Mouse (Mus musculus): ENCODE data around the gene Pold4. TPM values are rescaled to one million over a fixed set of nuclear protein-coding genes. Genes with fewer than 3 reads are reported as not detected.

The Pold4 gene
- polyA plus RNA-seq, 1 experiment from 2014 or later, result 87.8 TPM

DNA sequence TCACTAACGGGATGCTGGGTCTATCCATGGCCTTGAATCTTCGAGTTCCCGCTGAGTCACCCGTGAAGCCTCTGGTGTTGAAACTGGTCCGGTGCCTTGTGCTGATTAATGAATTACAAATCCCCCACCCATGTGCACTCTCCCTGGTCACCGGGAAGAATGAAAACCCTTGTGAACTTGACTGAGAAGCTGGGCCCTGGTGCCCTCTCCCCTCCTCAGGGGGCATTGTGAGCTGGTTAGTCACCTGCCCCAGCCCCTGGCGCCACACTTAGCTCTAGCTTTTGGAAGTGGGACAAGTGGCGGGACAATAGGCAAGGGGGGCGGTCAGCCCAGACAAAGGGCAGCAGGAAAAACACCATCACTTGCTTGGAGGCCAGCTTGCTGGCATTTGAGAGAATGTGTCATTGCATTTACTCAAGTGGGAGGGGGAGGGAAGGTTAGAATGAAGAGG, 18.1 kb upstream of the Pold4 start:
- peak overlapping the region; percentile 98 for H3K4me2 ChIP-seq (replicated peaks; ENCODE audit: low read depth)
- no peaks in the 10 kb centered on the region for H3K27me3 ChIP-seq (replicated peaks; ENCODE audit: control insufficient read depth, insufficient read depth, low read length)
- peak overlapping the region; percentile 82; the same call in 1 of the 2 replicates for H3K27ac ChIP-seq (ENCODE audit: low read depth, low read length)
- no peaks in the 10 kb centered on the region for H3K9me3 ChIP-seq (ENCODE audit: control insufficient read depth)
- no peaks in the 10 kb centered on the region for H3K36me3 ChIP-seq (ENCODE audit: control insufficient read depth, insufficient read depth)
- 9% methylated on average over 9 of the region's 9 CpGs for WGBS
- peak overlapping the region; percentile 75 for H3K4me3 ChIP-seq (ENCODE audit: low read depth, low read length)
- ATAC-seq, result 0 out of 2 replicates have a peak, but pooled peaks have one; percentile 12
- H3K4me1 ChIP-seq (replicated peaks; ENCODE audit: control insufficient read depth, insufficient read depth, low read length), result peaks cover 3% of the 10 kb centered on the region; the same call in 1 of the 2 replicates
- TF ChIP-seq CTCF (IDR thresholded peaks at IDR 0.05; ENCODE audit: low read depth), result no peak
- H3K9ac ChIP-seq (ENCODE audit: low read depth, low read length), result no peak overlapping the region

DNA sequence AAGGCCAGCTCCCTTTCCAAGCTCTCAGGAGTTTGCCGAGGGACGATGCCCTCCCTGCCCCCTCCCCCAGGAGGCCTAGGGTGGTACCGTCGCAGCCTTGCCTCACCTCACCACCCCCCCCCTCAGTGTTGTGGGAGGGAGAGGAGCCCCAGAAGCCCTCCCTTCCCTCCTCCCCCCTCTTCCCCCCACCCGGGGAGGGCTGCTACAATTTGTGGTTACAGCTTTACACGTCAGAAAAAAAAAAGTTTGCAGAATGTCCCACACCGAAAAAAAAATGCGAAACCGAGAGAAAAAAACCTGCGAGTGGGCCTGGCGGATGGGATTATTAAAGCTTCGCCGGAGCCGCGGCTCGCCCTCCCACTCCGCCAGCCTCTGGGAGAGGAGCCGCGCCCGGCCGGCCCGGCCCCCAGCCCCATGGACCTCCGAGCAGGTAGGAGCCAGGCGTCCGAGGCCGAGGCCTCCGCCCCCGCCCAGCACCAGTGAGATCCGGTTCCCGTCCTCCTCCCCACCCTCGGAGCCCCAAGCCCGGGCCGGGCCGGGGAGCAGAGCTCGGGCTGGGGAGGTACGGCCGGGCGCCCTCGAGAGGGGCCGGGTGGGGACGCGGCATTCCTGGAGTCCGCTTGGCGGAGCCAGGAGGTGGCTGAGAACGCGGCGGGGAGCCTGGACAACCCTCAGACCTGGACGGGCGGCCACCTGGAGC, 17.5 kb upstream of the Pold4 start, which contains the start of the genes Clcf1 and AC109138.7:
Gene Clcf1, plus strand, starts transcription at position 168 of the 700 bp plus-strand sequence.
Gene AC109138.7, plus strand, starts transcription at position 287 of the 700 bp plus-strand sequence.
- no peaks in the 10 kb centered on the region for H3K27me3 ChIP-seq (replicated peaks; ENCODE audit: control insufficient read depth, insufficient read depth, low read length)
- peak within 1 kb of the TSS; percentile 91 for H3K9ac ChIP-seq (ENCODE audit: low read depth, low read length)
- no peak for TF ChIP-seq CTCF (IDR thresholded peaks at IDR 0.05; ENCODE audit: low read depth)
- WGBS, result under 1% methylated on average over 41 of the region's 49 CpGs
- no peaks in the 10 kb centered on the region for H3K36me3 ChIP-seq (ENCODE audit: control insufficient read depth, insufficient read depth)
- no peaks in the 10 kb centered on the region for H3K9me3 ChIP-seq (ENCODE audit: control insufficient read depth)
- H3K4me1 ChIP-seq (replicated peaks; ENCODE audit: control insufficient read depth, insufficient read depth, low read length), result peaks cover 3% of the 10 kb centered on the region
- peak; percentile 37; the same call in 1 of the 2 replicates for ATAC-seq
- peak within 1 kb of the TSS; percentile 75 for H3K4me3 ChIP-seq (ENCODE audit: low read depth, low read length)
- H3K4me2 ChIP-seq (replicated peaks; ENCODE audit: low read depth), result peak within 1 kb of the TSS; percentile 98
- peak within 1 kb of the TSS; percentile 82 for H3K27ac ChIP-seq (ENCODE audit: low read depth, low read length)

GRCm38 (mm10) chr19:4214771-4215450, 16.8 kb upstream of the Pold4 start:
- peak overlapping the region; percentile 75 for H3K4me3 ChIP-seq (ENCODE audit: low read depth, low read length)
- H3K27me3 ChIP-seq (replicated peaks; ENCODE audit: control insufficient read depth, insufficient read depth, low read length), result no peaks in the 10 kb centered on the region
- H3K4me1 ChIP-seq (replicated peaks; ENCODE audit: control insufficient read depth, insufficient read depth, low read length), result peaks cover 4% of the 10 kb centered on the region
- no peak for TF ChIP-seq CTCF (IDR thresholded peaks at IDR 0.05; ENCODE audit: low read depth)
- peak; percentile 28 for ATAC-seq
- H3K36me3 ChIP-seq (ENCODE audit: control insufficient read depth, insufficient read depth), result no peaks in the 10 kb centered on the region
- peak overlapping the region; percentile 82 for H3K27ac ChIP-seq (ENCODE audit: low read depth, low read length)
- peak overlapping the region; percentile 91 for H3K9ac ChIP-seq (ENCODE audit: low read depth, low read length)
- H3K4me2 ChIP-seq (replicated peaks; ENCODE audit: low read depth), result peak overlapping the region; percentile 98
- WGBS, result under 1% methylated on average over 55 of the region's 81 CpGs
- no peaks in the 10 kb centered on the region for H3K9me3 ChIP-seq (ENCODE audit: control insufficient read depth)

- Histone ChIP-seq H3K9ac (ENCODE audit: low read depth, low read length) (peak overlapping the region; percentile 91), H3K9me3 (ENCODE audit: control insufficient read depth) (no peaks in the 10 kb centered on the region), H3K4me3 (ENCODE audit: low read depth, low read length) (peak overlapping the region; percentile 75), H3K36me3 (ENCODE audit: control insufficient read depth, insufficient read depth) (no peaks in the 10 kb centered on the region), H3K4me2 (replicated peaks; ENCODE audit: low read depth) (peak overlapping the region; percentile 98), H3K27ac (ENCODE audit: low read depth, low read length) (peak overlapping the region; percentile 82), H3K27me3 (replicated peaks; ENCODE audit: control insufficient read depth, insufficient read depth, low read length) (no peaks in the 10 kb centered on the region), H3K4me1 (replicated peaks; ENCODE audit: control insufficient read depth, insufficient read depth, low read length) (peaks cover 9% of the 10 kb centered on the region)
- TF ChIP-seq CTCF (IDR thresholded peaks at IDR 0.05; ENCODE audit: low read depth), result no peak
- WGBS, result 5% methylated on average over 20 of the region's 21 CpGs
- no peak for ATAC-seq
Measured at GRCm38 (mm10) chr19:4215451-4215840, 16.3 kb upstream of the Pold4 start.

GRCm38 (mm10) chr19:4216041-4216685, 15.5 kb upstream of the Pold4 start:
- Histone ChIP-seq H3K4me2 (replicated peaks; ENCODE audit: low read depth) (peak overlapping the region; percentile 98), H3K4me1 (replicated peaks; ENCODE audit: control insufficient read depth, insufficient read depth, low read length) (peaks cover 14% of the 10 kb centered on the region), H3K9me3 (ENCODE audit: control insufficient read depth) (no peaks in the 10 kb centered on the region), H3K27me3 (replicated peaks; ENCODE audit: control insufficient read depth, insufficient read depth, low read length) (no peaks in the 10 kb centered on the region), H3K27ac (ENCODE audit: low read depth, low read length) (peak overlapping the region; percentile 41; the same call in 1 of the 2 replicates), H3K36me3 (ENCODE audit: control insufficient read depth, insufficient read depth) (no peaks in the 10 kb centered on the region), H3K4me3 (ENCODE audit: low read depth, low read length) (peak overlapping the region; percentile 11; the same call in 1 of the 2 replicates), H3K9ac (ENCODE audit: low read depth, low read length) (no peak overlapping the region)
- ATAC-seq, result no peak
- WGBS, result 27% methylated on average over 14 of the region's 14 CpGs
- TF ChIP-seq CTCF (IDR thresholded peaks at IDR 0.05; ENCODE audit: low read depth), result peak; percentile 69

- WGBS, result 27% methylated on average over 5 of the region's 5 CpGs
- Histone ChIP-seq H3K4me2 (replicated peaks; ENCODE audit: low read depth) (peak overlapping the region; percentile 98), H3K4me3 (ENCODE audit: low read depth, low read length) (no peak overlapping the region), H3K27ac (ENCODE audit: low read depth, low read length) (peak overlapping the region; percentile 46; the same call in 1 of the 2 replicates), H3K4me1 (replicated peaks; ENCODE audit: control insufficient read depth, insufficient read depth, low read length) (peaks cover 18% of the 10 kb centered on the region), H3K9me3 (ENCODE audit: control insufficient read depth) (no peaks in the 10 kb centered on the region), H3K27me3 (replicated peaks; ENCODE audit: control insufficient read depth, insufficient read depth, low read length) (no peaks in the 10 kb centered on the region), H3K9ac (ENCODE audit: low read depth, low read length) (no peak overlapping the region), H3K36me3 (ENCODE audit: control insufficient read depth, insufficient read depth) (no peaks in the 10 kb centered on the region)
- no peak for ATAC-seq
- TF ChIP-seq CTCF (IDR thresholded peaks at IDR 0.05; ENCODE audit: low read depth), result no peak
Measured at GRCm38 (mm10) chr19:4217140-4217539, 14.6 kb upstream of the Pold4 start.

Data from intestine, postnatal 0 days (tissue).